Mouse (Mus musculus): Measurements from ENCODE around the gene Mboat1. TPM values are rescaled to one million over a fixed set of nuclear protein-coding genes. Genes with fewer than 3 reads are reported as not detected.

The Mboat1 gene
- polyA plus RNA-seq, 1 experiment from 2014 or later = 98.7 TPM

- no peak overlapping the region for H3K4me2 ChIP-seq (replicated peaks; ENCODE audit: low read depth)
Observed at GRCm38 (mm10) chr13:30221316-30221715, 85.0 kb downstream of the Mboat1 start.

DNA sequence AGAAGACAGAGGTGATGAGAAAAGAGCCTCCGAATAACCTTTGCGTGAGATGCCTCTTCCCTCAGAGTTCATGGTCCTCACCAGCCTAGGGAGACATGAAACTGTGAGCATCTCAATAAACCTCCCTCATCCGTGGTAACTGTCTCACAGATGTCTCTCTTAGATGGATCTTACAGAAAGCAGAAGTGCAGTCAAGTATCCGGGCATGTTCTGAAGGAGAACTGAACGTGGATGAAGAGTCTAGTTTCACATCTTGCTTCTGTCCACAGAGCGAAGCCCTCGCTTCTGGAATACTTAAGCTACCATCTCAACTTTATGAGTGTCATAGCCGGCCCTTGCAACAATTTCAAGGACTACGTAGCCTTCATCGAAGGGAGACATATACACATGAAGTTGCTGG is 87.8 kb downstream of the Mboat1 start:
- Histone ChIP-seq H3K27me3 (ENCODE audit: control insufficient read depth, insufficient read depth, low read length) (no peaks in the 10 kb centered on the region), H3K9me3 (ENCODE audit: control insufficient read depth, low read length) (no peaks in the 10 kb centered on the region), H3K27ac (replicated peaks) (no peak overlapping the region), H3K36me3 (ENCODE audit: control insufficient read depth, insufficient read depth, low read length) (peaks cover 6% of the 10 kb centered on the region; the same call in 1 of the 2 replicates), H3K4me3 (ENCODE audit: low read depth, low read length) (no peak overlapping the region), H3K9ac (ENCODE audit: low read length) (no peak overlapping the region), H3K4me2 (replicated peaks; ENCODE audit: low read depth) (no peak overlapping the region), H3K4me1 (replicated peaks; ENCODE audit: control insufficient read depth, insufficient read depth) (no peaks in the 10 kb centered on the region)
- TF ChIP-seq CTCF (IDR thresholded peaks at IDR 0.05; ENCODE audit: low read depth) (no peak), EP300 (optimal IDR thresholded peaks at IDR 0.05) (no peak)
- WGBS = 93% methylated on average over 10 of the region's 10 CpGs
- ATAC-seq (ENCODE audit: low FRiP score, low TSS enrichment) (no peak), DNase-seq (ENCODE audit: low spot score) (no peak)

More at GRCm38 (mm10) chr13:30221316-30221715, 85.0 kb downstream of the Mboat1 start:
- Histone ChIP-seq H3K9ac (ENCODE audit: low read length) (no peak overlapping the region), H3K36me3 (ENCODE audit: control insufficient read depth, insufficient read depth, low read length) (peaks cover 6% of the 10 kb centered on the region; the same call in 1 of the 2 replicates), H3K27ac (replicated peaks) (no peak overlapping the region), H3K9me3 (ENCODE audit: control insufficient read depth, low read length) (no peaks in the 10 kb centered on the region), H3K27me3 (ENCODE audit: control insufficient read depth, insufficient read depth, low read length) (no peaks in the 10 kb centered on the region), H3K4me3 (ENCODE audit: low read depth, low read length) (no peak overlapping the region), H3K4me1 (replicated peaks; ENCODE audit: control insufficient read depth, insufficient read depth) (no peaks in the 10 kb centered on the region)
- no peak for TF ChIP-seq CTCF (IDR thresholded peaks at IDR 0.05; ENCODE audit: low read depth)
- no peak for TF ChIP-seq EP300 (optimal IDR thresholded peaks at IDR 0.05)
- DNase-seq (ENCODE audit: low spot score) (no peak), ATAC-seq (ENCODE audit: low FRiP score, low TSS enrichment) (no peak)
- WGBS = 29% methylated on average over 3 of the region's 3 CpGs

DNA sequence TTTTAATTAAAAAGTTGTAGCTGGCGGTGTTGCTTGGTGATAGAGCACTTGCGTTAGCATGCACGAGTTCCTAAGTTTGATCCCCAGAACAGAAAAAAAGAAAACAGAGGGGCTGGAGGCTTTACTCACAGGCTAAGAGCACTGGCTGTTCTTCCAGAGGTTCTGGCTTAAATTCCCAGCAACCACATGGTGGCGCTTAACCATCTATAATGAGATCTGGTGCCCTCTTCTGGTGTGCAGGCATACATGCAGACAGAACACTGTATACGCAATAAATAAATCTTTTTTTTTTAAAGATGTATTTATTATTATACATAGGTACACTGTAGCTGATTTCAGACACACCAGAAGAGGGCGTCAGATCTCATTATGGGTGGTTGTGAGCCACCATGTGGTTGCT is 88.4 kb downstream of the Mboat1 start:
- TF ChIP-seq CTCF (IDR thresholded peaks at IDR 0.05; ENCODE audit: low read depth) = peak; percentile 39
- TF ChIP-seq EP300 (optimal IDR thresholded peaks at IDR 0.05) = no peak
- no peak for ATAC-seq (ENCODE audit: low FRiP score, low TSS enrichment)
- H3K4me1 ChIP-seq (replicated peaks; ENCODE audit: control insufficient read depth, insufficient read depth) = no peaks in the 10 kb centered on the region
- H3K9ac ChIP-seq (ENCODE audit: low read length) = no peak overlapping the region
- DNase-seq (ENCODE audit: low spot score) = no peak
- peaks cover 6% of the 10 kb centered on the region; the same call in 1 of the 2 replicates for H3K36me3 ChIP-seq (ENCODE audit: control insufficient read depth, insufficient read depth, low read length)
- H3K9me3 ChIP-seq (ENCODE audit: control insufficient read depth, low read length) = no peaks in the 10 kb centered on the region
- WGBS = 97% methylated on average over 6 of the region's 6 CpGs
- H3K4me2 ChIP-seq (replicated peaks; ENCODE audit: low read depth) = no peak overlapping the region
- H3K4me3 ChIP-seq (ENCODE audit: low read depth, low read length) = no peak overlapping the region
- no peaks in the 10 kb centered on the region for H3K27me3 ChIP-seq (ENCODE audit: control insufficient read depth, insufficient read depth, low read length)
- H3K27ac ChIP-seq (replicated peaks) = no peak overlapping the region

DNA sequence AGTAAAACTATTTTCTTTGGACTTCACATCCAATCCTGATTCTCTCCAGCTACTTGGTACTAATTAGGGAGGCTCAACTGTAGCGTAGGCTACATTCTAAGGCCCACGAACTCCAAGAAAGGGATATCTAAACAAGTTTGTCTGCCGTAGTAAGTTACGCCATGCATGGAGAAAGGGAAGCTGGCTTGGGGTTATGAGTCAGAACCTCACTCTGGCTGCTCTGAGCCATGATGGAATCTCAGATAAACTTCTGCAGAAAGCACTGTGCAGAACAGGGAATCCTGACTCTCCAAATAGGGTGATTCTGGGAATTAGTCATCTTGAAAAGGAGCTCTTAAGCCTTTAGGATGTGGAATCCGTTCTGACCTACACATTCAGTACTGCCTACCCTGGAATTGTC is 92.5 kb downstream of the Mboat1 start:
- Histone ChIP-seq H3K36me3 (ENCODE audit: control insufficient read depth, insufficient read depth, low read length) (peaks cover 6% of the 10 kb centered on the region; the same call in 1 of the 2 replicates), H3K4me2 (replicated peaks; ENCODE audit: low read depth) (no peak overlapping the region), H3K4me3 (ENCODE audit: low read depth, low read length) (no peak overlapping the region), H3K27me3 (ENCODE audit: control insufficient read depth, insufficient read depth, low read length) (no peaks in the 10 kb centered on the region), H3K27ac (replicated peaks) (no peak overlapping the region), H3K9ac (ENCODE audit: low read length) (no peak overlapping the region), H3K4me1 (replicated peaks; ENCODE audit: control insufficient read depth, insufficient read depth) (no peaks in the 10 kb centered on the region), H3K9me3 (ENCODE audit: control insufficient read depth, low read length) (no peaks in the 10 kb centered on the region)
- TF ChIP-seq EP300 (optimal IDR thresholded peaks at IDR 0.05) (no peak), CTCF (IDR thresholded peaks at IDR 0.05; ENCODE audit: low read depth) (no peak)
- ATAC-seq (ENCODE audit: low FRiP score, low TSS enrichment) = 0 out of 2 replicates have a peak, but pooled peaks have one; percentile 21
- 60% methylated on average over 5 of the region's 5 CpGs for WGBS
- no peak for DNase-seq (ENCODE audit: low spot score)

DNA sequence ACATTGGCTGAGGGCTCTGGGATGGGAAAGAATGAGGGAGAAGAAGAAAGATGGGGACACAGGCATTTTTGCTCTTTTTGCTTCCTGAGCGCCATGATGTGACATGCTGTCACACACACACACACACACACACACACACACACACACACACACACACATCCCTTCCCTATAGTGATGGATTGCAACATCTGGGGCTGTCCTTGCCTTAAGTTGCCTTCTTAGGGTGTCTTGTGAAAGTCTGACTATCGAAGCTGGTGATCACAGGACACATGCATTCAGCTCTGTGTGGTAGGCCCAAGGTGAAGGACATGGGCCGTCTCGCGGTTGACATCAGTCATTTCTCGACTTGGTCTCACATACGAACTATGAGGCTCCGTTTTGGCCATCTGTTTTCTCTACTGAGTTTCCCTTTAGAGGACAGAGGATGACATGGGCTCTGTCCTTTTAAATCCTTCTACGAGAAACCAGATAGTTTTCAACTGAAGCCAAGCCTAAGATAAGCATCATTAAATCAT is 93.4 kb downstream of the Mboat1 start:
- H3K27ac ChIP-seq (replicated peaks) = no peak overlapping the region
- DNase-seq (ENCODE audit: low spot score) (no peak), ATAC-seq (ENCODE audit: low FRiP score, low TSS enrichment) (no peak)
- no peaks in the 10 kb centered on the region for H3K4me1 ChIP-seq (replicated peaks; ENCODE audit: control insufficient read depth, insufficient read depth)
- TF ChIP-seq EP300 (optimal IDR thresholded peaks at IDR 0.05) = no peak
- no peak for TF ChIP-seq CTCF (IDR thresholded peaks at IDR 0.05; ENCODE audit: low read depth)
- H3K9me3 ChIP-seq (ENCODE audit: control insufficient read depth, low read length) = no peaks in the 10 kb centered on the region
- H3K27me3 ChIP-seq (ENCODE audit: control insufficient read depth, insufficient read depth, low read length) = no peaks in the 10 kb centered on the region
- H3K4me2 ChIP-seq (replicated peaks; ENCODE audit: low read depth) = no peak overlapping the region
- no peak overlapping the region for H3K4me3 ChIP-seq (ENCODE audit: low read depth, low read length)
- peaks cover under 1% of the 10 kb centered on the region; the same call in 1 of the 2 replicates for H3K36me3 ChIP-seq (ENCODE audit: control insufficient read depth, insufficient read depth, low read length)
- H3K9ac ChIP-seq (ENCODE audit: low read length) = no peak overlapping the region
- WGBS = 81% methylated on average over 9 of the region's 9 CpGs

DNA sequence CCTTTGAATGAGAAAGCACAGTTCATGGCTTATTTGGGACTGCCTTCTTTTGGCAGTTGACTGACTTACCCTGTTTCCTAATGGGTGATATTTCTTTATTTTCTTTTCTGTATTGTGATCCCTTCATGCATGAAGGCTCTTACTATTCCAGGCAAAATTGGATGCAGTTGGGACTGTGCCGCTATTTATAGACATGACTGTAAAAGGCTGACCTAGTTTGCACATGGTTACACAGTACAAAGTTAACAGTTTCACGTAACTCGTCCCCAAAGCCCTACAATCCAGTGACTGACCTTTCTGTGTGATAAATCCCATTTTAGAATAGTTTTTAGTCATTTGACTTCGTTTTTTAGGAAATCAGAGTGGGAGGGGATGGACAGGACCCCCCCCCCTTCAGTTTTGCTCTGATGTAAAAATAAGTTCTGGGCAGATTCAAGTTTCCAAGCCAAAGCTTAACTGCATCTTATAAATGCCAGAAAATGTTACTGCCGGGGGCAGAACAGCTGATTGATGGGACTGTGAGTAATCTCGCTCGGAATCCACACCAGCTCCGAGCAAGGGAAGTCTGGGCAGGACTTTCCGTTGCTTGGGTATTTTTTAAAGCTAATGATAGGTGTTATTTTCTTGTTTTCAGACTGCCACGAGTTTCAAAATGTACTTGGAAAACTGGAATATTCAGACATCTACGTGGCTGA is 98.9 kb downstream of the Mboat1 start:
- H3K4me3 ChIP-seq (ENCODE audit: low read depth, low read length) = no peak overlapping the region
- TF ChIP-seq EP300 (optimal IDR thresholded peaks at IDR 0.05) (no peak), CTCF (IDR thresholded peaks at IDR 0.05; ENCODE audit: low read depth) (no peak)
- H3K9ac ChIP-seq (ENCODE audit: low read length) = no peak overlapping the region
- H3K9me3 ChIP-seq (ENCODE audit: control insufficient read depth, low read length) = no peaks in the 10 kb centered on the region
- no peaks in the 10 kb centered on the region for H3K4me1 ChIP-seq (replicated peaks; ENCODE audit: control insufficient read depth, insufficient read depth)
- 0 out of 2 replicates have a peak, but pooled peaks cover 4% of the 10 kb centered on the region for H3K36me3 ChIP-seq (ENCODE audit: control insufficient read depth, insufficient read depth, low read length)
- H3K27me3 ChIP-seq (ENCODE audit: control insufficient read depth, insufficient read depth, low read length) = no peaks in the 10 kb centered on the region
- H3K27ac ChIP-seq (replicated peaks) = no peak overlapping the region
- H3K4me2 ChIP-seq (replicated peaks; ENCODE audit: low read depth) = no peak overlapping the region
- ATAC-seq (ENCODE audit: low FRiP score, low TSS enrichment) (peak; percentile 74; the same call in 1 of the 2 replicates), DNase-seq (ENCODE audit: low spot score) (no peak)
- 52% methylated on average over 11 of the region's 11 CpGs for WGBS
